Mouse (Mus musculus): ENCODE measurements around the gene Chp1. TPM values are rescaled to one million over a fixed set of nuclear protein-coding genes. Genes with fewer than 3 reads are reported as not detected.

The Chp1 gene
- polyA plus RNA-seq, 1 experiment from 2014 or later: 129 TPM

GRCm38 (mm10) chr2:119542106-119542505, 5.4 kb upstream of the Chp1 start:
- no peak overlapping the region for H3K27ac ChIP-seq (ENCODE audit: low read length)
- peak; percentile 15; the same call in 1 of the 2 replicates for TF ChIP-seq EP300 (IDR thresholded peaks at IDR 0.05)
- TF ChIP-seq CTCF (IDR thresholded peaks at IDR 0.05): peak; percentile 85
- H3K4me1 ChIP-seq (ENCODE audit: insufficient read depth, low read depth, low read length): no peaks in the 10 kb centered on the region
- no peaks in the 10 kb centered on the region for H3K9me3 ChIP-seq (ENCODE audit: low read length)
- no peak overlapping the region for H3K9ac ChIP-seq (replicated peaks; ENCODE audit: low read depth)
- H3K4me2 ChIP-seq (replicated peaks; ENCODE audit: low read depth, low read length): no peak overlapping the region
- WGBS: 7% methylated on average over 1 of the region's 1 CpGs
- ATAC-seq (no peak), DNase-seq (ENCODE audit: low spot score) (peak; percentile 86)
- no peak overlapping the region for H3K4me3 ChIP-seq (ENCODE audit: low read depth, low read length)
- H3K36me3 ChIP-seq (ENCODE audit: insufficient read depth, low read length): no peaks in the 10 kb centered on the region
- no peaks in the 10 kb centered on the region for H3K27me3 ChIP-seq (replicated peaks; ENCODE audit: insufficient read depth, low read length)

GRCm38 (mm10) chr2:119543656-119544055, 3.8 kb upstream of the Chp1 start:
- ATAC-seq (no peak), DNase-seq (ENCODE audit: low spot score) (no peak)
- Histone ChIP-seq H3K27ac (ENCODE audit: low read length) (no peak overlapping the region), H3K9ac (replicated peaks; ENCODE audit: low read depth) (no peak overlapping the region), H3K9me3 (ENCODE audit: low read length) (no peaks in the 10 kb centered on the region), H3K36me3 (ENCODE audit: insufficient read depth, low read length) (no peaks in the 10 kb centered on the region), H3K4me2 (replicated peaks; ENCODE audit: low read depth, low read length) (no peak overlapping the region), H3K27me3 (replicated peaks; ENCODE audit: insufficient read depth, low read length) (no peaks in the 10 kb centered on the region), H3K4me1 (ENCODE audit: insufficient read depth, low read depth, low read length) (no peaks in the 10 kb centered on the region), H3K4me3 (ENCODE audit: low read depth, low read length) (no peak overlapping the region)
- no peak for TF ChIP-seq EP300 (IDR thresholded peaks at IDR 0.05)
- TF ChIP-seq CTCF (IDR thresholded peaks at IDR 0.05): no peak
- WGBS: 54% methylated on average over 2 of the region's 2 CpGs

DNA sequence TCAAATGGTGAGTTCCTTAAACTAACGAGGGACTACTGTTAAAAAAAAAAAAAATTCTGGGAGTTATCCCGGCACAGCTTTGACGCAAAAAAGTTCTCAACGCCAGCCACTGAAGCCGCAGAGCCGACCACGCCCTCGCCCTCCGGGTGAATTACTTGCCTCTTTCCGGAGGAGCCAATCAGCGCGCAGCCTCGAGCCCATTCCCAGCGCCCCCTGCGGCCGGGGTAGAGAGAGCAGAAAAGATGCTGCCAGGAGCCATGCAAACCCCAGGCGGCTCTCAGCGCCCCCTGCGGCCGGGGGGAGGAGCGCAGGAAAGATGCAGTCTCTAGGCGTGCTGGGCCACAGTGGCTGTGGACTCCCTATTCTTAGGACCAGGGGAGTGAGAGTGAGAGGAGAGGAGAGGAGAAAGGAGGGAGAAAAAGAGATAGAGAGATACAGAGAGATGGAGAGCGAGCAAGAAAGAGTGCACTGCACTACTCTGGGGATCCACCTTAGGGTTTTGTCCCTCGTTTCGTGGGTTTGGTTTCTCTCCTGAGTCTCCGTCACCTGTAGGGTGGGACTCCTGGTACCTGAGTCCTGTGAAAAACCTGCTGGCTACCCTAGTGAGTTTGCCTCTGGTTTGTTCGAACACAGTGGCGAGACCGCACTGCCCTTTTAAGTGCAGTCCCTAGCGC, 512 bp upstream of the Chp1 start:
- TF ChIP-seq CTCF (IDR thresholded peaks at IDR 0.05) (peak; percentile 97), EP300 (IDR thresholded peaks at IDR 0.05) (no peak)
- Histone ChIP-seq H3K4me2 (replicated peaks; ENCODE audit: low read depth, low read length) (peak overlapping the region; percentile 59), H3K36me3 (ENCODE audit: insufficient read depth, low read length) (no peaks in the 10 kb centered on the region), H3K4me1 (ENCODE audit: insufficient read depth, low read depth, low read length) (peaks cover 10% of the 10 kb centered on the region; the same call in 1 of the 2 replicates), H3K27me3 (replicated peaks; ENCODE audit: insufficient read depth, low read length) (no peaks in the 10 kb centered on the region), H3K9me3 (ENCODE audit: low read length) (no peaks in the 10 kb centered on the region), H3K27ac (ENCODE audit: low read length) (peak overlapping the region; percentile 94), H3K9ac (replicated peaks; ENCODE audit: low read depth) (no peak overlapping the region), H3K4me3 (ENCODE audit: low read depth, low read length) (peak overlapping the region; percentile 90)
- ATAC-seq (peak; percentile 79), DNase-seq (ENCODE audit: low spot score) (peak; percentile 94)
- under 1% methylated on average over 30 of the region's 30 CpGs for WGBS

DNA sequence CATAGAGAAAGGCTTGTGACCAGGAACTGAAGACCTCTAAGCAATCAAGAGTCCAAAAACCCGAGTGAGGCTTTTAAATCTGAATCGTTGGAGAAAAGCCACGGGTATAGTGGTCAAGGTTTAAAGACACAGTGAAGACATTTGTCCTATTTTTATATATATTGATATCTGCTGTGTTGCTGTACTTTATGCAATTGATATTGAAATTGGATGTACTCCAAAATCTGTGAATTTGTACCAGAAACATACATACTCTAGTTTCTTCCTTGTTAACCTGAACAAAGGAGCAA, 819 bp downstream of the Chp1 start:
- H3K27ac ChIP-seq (ENCODE audit: low read length): peak overlapping the region; percentile 94
- 9% methylated on average over 3 of the region's 3 CpGs for WGBS

DNA sequence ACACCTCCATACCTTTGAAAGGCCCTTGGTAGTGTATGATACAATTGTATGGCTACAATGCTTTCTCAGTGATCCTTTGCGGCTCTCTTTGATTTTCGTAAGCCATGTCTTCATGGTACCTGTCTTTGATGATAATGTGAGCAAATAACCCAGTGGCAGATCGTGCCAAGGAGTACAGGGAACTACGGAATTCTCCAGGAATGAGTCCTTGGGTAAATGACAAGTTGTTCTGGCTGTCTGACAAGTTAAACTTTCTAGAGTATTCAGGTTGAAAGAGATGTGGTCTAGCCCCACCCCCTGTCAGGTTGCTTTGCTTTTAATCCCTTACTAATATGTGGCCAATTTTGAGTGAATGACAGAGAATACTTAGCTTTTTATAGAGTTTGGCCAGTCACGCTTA, 1.2 kb downstream of the Chp1 start:
- DNase-seq (ENCODE audit: low spot score) (peak; percentile 88), ATAC-seq (no peak)
- no peaks in the 10 kb centered on the region for H3K27me3 ChIP-seq (replicated peaks; ENCODE audit: insufficient read depth, low read length)
- H3K4me3 ChIP-seq (ENCODE audit: low read depth, low read length): peak overlapping the region; percentile 90
- no peaks in the 10 kb centered on the region for H3K36me3 ChIP-seq (ENCODE audit: insufficient read depth, low read length)
- 49% methylated on average over 5 of the region's 5 CpGs for WGBS
- H3K4me2 ChIP-seq (replicated peaks; ENCODE audit: low read depth, low read length): peak overlapping the region; percentile 70
- H3K27ac ChIP-seq (ENCODE audit: low read length): peak overlapping the region; percentile 94
- no peak for TF ChIP-seq CTCF (IDR thresholded peaks at IDR 0.05)
- TF ChIP-seq EP300 (IDR thresholded peaks at IDR 0.05): peak; percentile 60; the same call in 1 of the 2 replicates
- peaks cover 10% of the 10 kb centered on the region; the same call in 1 of the 2 replicates for H3K4me1 ChIP-seq (ENCODE audit: insufficient read depth, low read depth, low read length)
- no peak overlapping the region for H3K9ac ChIP-seq (replicated peaks; ENCODE audit: low read depth)
- H3K9me3 ChIP-seq (ENCODE audit: low read length): no peaks in the 10 kb centered on the region

More for the DNA sequence above, 819 bp downstream of the Chp1 start:
- no peaks in the 10 kb centered on the region for H3K36me3 ChIP-seq (ENCODE audit: insufficient read depth, low read length)
- TF ChIP-seq EP300 (IDR thresholded peaks at IDR 0.05) (no peak), CTCF (IDR thresholded peaks at IDR 0.05) (no peak)
- H3K4me2 ChIP-seq (replicated peaks; ENCODE audit: low read depth, low read length): peak overlapping the region; percentile 70
- ATAC-seq (no peak), DNase-seq (ENCODE audit: low spot score) (peak; percentile 32)
- H3K4me3 ChIP-seq (ENCODE audit: low read depth, low read length): peak overlapping the region; percentile 90
- H3K9me3 ChIP-seq (ENCODE audit: low read length): no peaks in the 10 kb centered on the region
- H3K4me1 ChIP-seq (ENCODE audit: insufficient read depth, low read depth, low read length): peaks cover 10% of the 10 kb centered on the region; the same call in 1 of the 2 replicates
- H3K9ac ChIP-seq (replicated peaks; ENCODE audit: low read depth): peak overlapping the region; percentile 86
- H3K27me3 ChIP-seq (replicated peaks; ENCODE audit: insufficient read depth, low read length): no peaks in the 10 kb centered on the region

- no peak overlapping the region for H3K4me3 ChIP-seq (ENCODE audit: low read depth, low read length)
- H3K27ac ChIP-seq (ENCODE audit: low read length): no peak overlapping the region
- ATAC-seq (no peak), DNase-seq (ENCODE audit: low spot score) (no peak)
- WGBS: 72% methylated on average over 2 of the region's 2 CpGs
- peaks cover 10% of the 10 kb centered on the region; the same call in 1 of the 2 replicates for H3K4me1 ChIP-seq (ENCODE audit: insufficient read depth, low read depth, low read length)
- H3K9ac ChIP-seq (replicated peaks; ENCODE audit: low read depth): no peak overlapping the region
- H3K9me3 ChIP-seq (ENCODE audit: low read length): no peaks in the 10 kb centered on the region
- H3K27me3 ChIP-seq (replicated peaks; ENCODE audit: insufficient read depth, low read length): no peaks in the 10 kb centered on the region
- H3K36me3 ChIP-seq (ENCODE audit: insufficient read depth, low read length): no peaks in the 10 kb centered on the region
- H3K4me2 ChIP-seq (replicated peaks; ENCODE audit: low read depth, low read length): peak overlapping the region; percentile 70; the same call in 1 of the 2 replicates
- TF ChIP-seq EP300 (IDR thresholded peaks at IDR 0.05) (no peak), CTCF (IDR thresholded peaks at IDR 0.05) (no peak)
Measured at GRCm38 (mm10) chr2:119549678-119550077, 2.2 kb downstream of the Chp1 start.
